Mouse (Mus musculus) stomach, postnatal 0 days (tissue): ENCODE data around the gene Ncoa4.

ENCODE experiments used
- CTCF ChIP-seq: IDR thresholded peaks from 2 replicates; pipeline ENCODE4 v1.5.1; 2016; ENCODE audit warnings: antibody characterized with exemption, low read depth, mild to moderate bottlenecking, moderate library complexity
- EP300 ChIP-seq: optimal IDR thresholded peaks from 2 replicates; pipeline ENCODE3; 2016; ENCODE audit warnings: antibody characterized with exemption

DNA sequence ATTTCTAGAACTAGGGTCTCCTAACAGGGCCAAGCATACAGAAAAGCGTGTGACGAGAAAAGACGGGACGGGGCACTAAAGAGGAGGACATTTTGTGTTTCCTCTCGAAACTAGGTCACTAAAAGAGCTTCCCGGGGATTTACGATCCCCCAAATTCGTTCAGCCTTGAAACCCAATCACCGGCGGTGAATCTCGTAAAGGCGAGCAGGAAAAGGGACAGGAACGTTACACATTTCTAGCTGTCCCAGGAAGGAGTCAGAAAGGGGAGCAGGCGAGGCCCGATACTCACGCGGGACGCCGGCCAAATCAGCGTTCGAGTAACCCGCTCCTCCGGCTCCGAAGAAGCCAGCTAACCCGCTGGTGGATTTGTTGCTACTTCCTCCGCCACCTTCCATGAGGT lies 41.7 kb downstream of the Ncoa4 start:
- no peak for TF ChIP-seq CTCF
- no peak for TF ChIP-seq EP300
